Mouse (Mus musculus): ENCODE measurements around the gene Eva1a. TPM values are rescaled to one million over a fixed set of nuclear protein-coding genes. Genes with fewer than 3 reads are reported as not detected.
A peak's percentile ranks its signal among the peaks of the same experiment; 100 is the strongest.

The Eva1a gene
- polyA plus RNA-seq, 1 experiment from 2014 or later = 42.8 TPM

GRCm38 (mm10) chr6:82073011-82073410, 32.2 kb downstream of the Eva1a start:
- H3K4me3 ChIP-seq (replicated peaks) = no peak overlapping the region
- no peaks in the 10 kb centered on the region for H3K27me3 ChIP-seq
- no peaks in the 10 kb centered on the region for H3K4me1 ChIP-seq
- no peak overlapping the region for H3K27ac ChIP-seq
- H3K9ac ChIP-seq = no peak overlapping the region
- 0 out of 2 replicates have a peak, but pooled peaks have one; percentile 43 for ATAC-seq (replicated peaks; ENCODE audit: low FRiP score)
- peaks cover 48% of the 10 kb centered on the region for H3K36me3 ChIP-seq
- WGBS = 91% methylated on average over 2 of the region's 2 CpGs
- H3K4me2 ChIP-seq = no peak overlapping the region
- no peaks in the 10 kb centered on the region for H3K9me3 ChIP-seq (replicated peaks)

GRCm38 (mm10) chr6:82073567-82073966, 32.7 kb downstream of the Eva1a start:
- H3K9me3 ChIP-seq (replicated peaks) = no peaks in the 10 kb centered on the region
- no peak for ATAC-seq (replicated peaks; ENCODE audit: low FRiP score)
- H3K27ac ChIP-seq = no peak overlapping the region
- H3K4me1 ChIP-seq = no peaks in the 10 kb centered on the region
- no peak overlapping the region for H3K4me2 ChIP-seq
- H3K36me3 ChIP-seq = peaks cover 49% of the 10 kb centered on the region
- H3K4me3 ChIP-seq (replicated peaks) = no peak overlapping the region
- H3K9ac ChIP-seq = no peak overlapping the region
- WGBS = 91% methylated on average over 3 of the region's 3 CpGs
- H3K27me3 ChIP-seq = no peaks in the 10 kb centered on the region

GRCm38 (mm10) chr6:82076364-82076763, 35.5 kb downstream of the Eva1a start:
- Histone ChIP-seq H3K4me2 (no peak overlapping the region), H3K9ac (no peak overlapping the region), H3K4me1 (no peaks in the 10 kb centered on the region), H3K36me3 (peaks cover 57% of the 10 kb centered on the region), H3K27ac (no peak overlapping the region), H3K4me3 (replicated peaks) (no peak overlapping the region), H3K9me3 (replicated peaks) (no peaks in the 10 kb centered on the region), H3K27me3 (no peaks in the 10 kb centered on the region)
- no peak for ATAC-seq (replicated peaks; ENCODE audit: low FRiP score)
- WGBS = 83% methylated on average over 4 of the region's 4 CpGs

GRCm38 (mm10) chr6:82078875-82079274, 38.0 kb downstream of the Eva1a start:
- 88% methylated on average over 4 of the region's 4 CpGs for WGBS
- Histone ChIP-seq H3K36me3 (peaks cover 36% of the 10 kb centered on the region), H3K4me3 (replicated peaks) (no peak overlapping the region), H3K27ac (no peak overlapping the region), H3K4me1 (peaks cover 8% of the 10 kb centered on the region), H3K9ac (no peak overlapping the region), H3K27me3 (no peaks in the 10 kb centered on the region), H3K4me2 (no peak overlapping the region), H3K9me3 (replicated peaks) (no peaks in the 10 kb centered on the region)
- no peak for ATAC-seq (replicated peaks; ENCODE audit: low FRiP score)

- Histone ChIP-seq H3K27me3 (no peaks in the 10 kb centered on the region), H3K4me2 (no peak overlapping the region), H3K27ac (peak overlapping the region; percentile 80), H3K4me3 (replicated peaks) (no peak overlapping the region), H3K9me3 (replicated peaks) (no peaks in the 10 kb centered on the region), H3K9ac (no peak overlapping the region), H3K4me1 (peaks cover 20% of the 10 kb centered on the region), H3K36me3 (peaks cover 30% of the 10 kb centered on the region)
- WGBS = 58% methylated on average over 6 of the region's 6 CpGs
- ATAC-seq (replicated peaks; ENCODE audit: low FRiP score) = peak; percentile 54; the same call in 1 of the 2 replicates
Observed at GRCm38 (mm10) chr6:82083655-82084054, 42.8 kb downstream of the Eva1a start.

GRCm38 (mm10) chr6:82084235-82084634, 43.4 kb downstream of the Eva1a start:
- Histone ChIP-seq H3K27ac (peak overlapping the region; percentile 80), H3K9ac (no peak overlapping the region), H3K4me2 (no peak overlapping the region), H3K36me3 (peaks cover 26% of the 10 kb centered on the region), H3K4me1 (peaks cover 20% of the 10 kb centered on the region), H3K27me3 (no peaks in the 10 kb centered on the region), H3K9me3 (replicated peaks) (no peaks in the 10 kb centered on the region), H3K4me3 (replicated peaks) (no peak overlapping the region)
- ATAC-seq (replicated peaks; ENCODE audit: low FRiP score) = peak; percentile 75; the same call in 1 of the 2 replicates
- WGBS = 26% methylated on average over 3 of the region's 3 CpGs

GRCm38 (mm10) chr6:82085313-82085908, 44.6 kb downstream of the Eva1a start:
- peaks cover 28% of the 10 kb centered on the region for H3K36me3 ChIP-seq
- H3K4me2 ChIP-seq = no peak overlapping the region
- H3K27me3 ChIP-seq = no peaks in the 10 kb centered on the region
- no peaks in the 10 kb centered on the region for H3K9me3 ChIP-seq (replicated peaks)
- ATAC-seq (replicated peaks; ENCODE audit: low FRiP score) = no peak
- H3K27ac ChIP-seq = 0 out of 2 replicates have a peak overlapping the region, but pooled peaks have one; percentile 80
- H3K4me3 ChIP-seq (replicated peaks) = no peak overlapping the region
- peaks cover 20% of the 10 kb centered on the region for H3K4me1 ChIP-seq
- 85% methylated on average over 8 of the region's 8 CpGs for WGBS
- H3K9ac ChIP-seq = no peak overlapping the region

GRCm38 (mm10) chr6:82088133-82088532, 47.3 kb downstream of the Eva1a start:
- H3K4me2 ChIP-seq = no peak overlapping the region
- H3K36me3 ChIP-seq = peaks cover 26% of the 10 kb centered on the region
- H3K27ac ChIP-seq = no peak overlapping the region
- ATAC-seq (replicated peaks; ENCODE audit: low FRiP score) = no peak
- H3K4me3 ChIP-seq (replicated peaks) = no peak overlapping the region
- WGBS = 80% methylated on average over 4 of the region's 4 CpGs
- H3K9me3 ChIP-seq (replicated peaks) = no peaks in the 10 kb centered on the region
- H3K27me3 ChIP-seq = no peaks in the 10 kb centered on the region
- peaks cover 26% of the 10 kb centered on the region for H3K4me1 ChIP-seq
- H3K9ac ChIP-seq = no peak overlapping the region

- no peak overlapping the region for H3K9ac ChIP-seq
- no peak; the same call in 1 of the 2 replicates for ATAC-seq (replicated peaks; ENCODE audit: low FRiP score)
- no peaks in the 10 kb centered on the region for H3K9me3 ChIP-seq (replicated peaks)
Observed at GRCm38 (mm10) chr6:82091773-82092172, 50.9 kb downstream of the Eva1a start.

GRCm38 (mm10) chr6:82097705-82098104, 56.9 kb downstream of the Eva1a start:
- Histone ChIP-seq H3K4me1 (0 out of 2 replicates have a peak, but pooled peaks cover 2% of the 10 kb centered on the region), H3K4me2 (no peak overlapping the region), H3K4me3 (replicated peaks) (no peak overlapping the region), H3K9me3 (replicated peaks) (no peaks in the 10 kb centered on the region), H3K27ac (no peak overlapping the region), H3K36me3 (0 out of 2 replicates have a peak, but pooled peaks cover 8% of the 10 kb centered on the region), H3K9ac (no peak overlapping the region), H3K27me3 (no peaks in the 10 kb centered on the region)
- 83% methylated on average over 1 of the region's 1 CpGs for WGBS
- ATAC-seq (replicated peaks; ENCODE audit: low FRiP score) = no peak

More at GRCm38 (mm10) chr6:82091773-82092172, 50.9 kb downstream of the Eva1a start:
- H3K27me3 ChIP-seq = no peaks in the 10 kb centered on the region
- H3K4me3 ChIP-seq (replicated peaks) = peak overlapping the region; percentile 6; the same call in 1 of the 2 replicates
- peaks cover 18% of the 10 kb centered on the region for H3K36me3 ChIP-seq
- peak overlapping the region; percentile 47 for H3K4me2 ChIP-seq
- no peak overlapping the region for H3K27ac ChIP-seq
- H3K4me1 ChIP-seq = peaks cover 8% of the 10 kb centered on the region; the same call in 1 of the 2 replicates
- 16% methylated on average over 28 of the region's 28 CpGs for WGBS

- Histone ChIP-seq H3K4me1 (0 out of 2 replicates have a peak, but pooled peaks cover 2% of the 10 kb centered on the region), H3K4me2 (no peak overlapping the region), H3K4me3 (replicated peaks) (no peak overlapping the region), H3K9ac (no peak overlapping the region), H3K27me3 (no peaks in the 10 kb centered on the region), H3K27ac (no peak overlapping the region), H3K36me3 (0 out of 2 replicates have a peak, but pooled peaks cover 4% of the 10 kb centered on the region), H3K9me3 (replicated peaks) (no peaks in the 10 kb centered on the region)
- ATAC-seq (replicated peaks; ENCODE audit: low FRiP score) = no peak
- 82% methylated on average over 1 of the region's 1 CpGs for WGBS
Observed at GRCm38 (mm10) chr6:82098456-82098855, 57.6 kb downstream of the Eva1a start.

GRCm38 (mm10) chr6:82110473-82110872, 69.6 kb downstream of the Eva1a start:
- H3K4me2 ChIP-seq = no peak overlapping the region
- 77% methylated on average over 7 of the region's 7 CpGs for WGBS
- peaks cover 2% of the 10 kb centered on the region; the same call in 1 of the 2 replicates for H3K4me1 ChIP-seq
- H3K4me3 ChIP-seq (replicated peaks) = no peak overlapping the region
- H3K27me3 ChIP-seq = no peaks in the 10 kb centered on the region
- no peaks in the 10 kb centered on the region for H3K9me3 ChIP-seq (replicated peaks)
- no peak overlapping the region for H3K27ac ChIP-seq
- H3K9ac ChIP-seq = no peak overlapping the region
- no peaks in the 10 kb centered on the region for H3K36me3 ChIP-seq
- ATAC-seq (replicated peaks; ENCODE audit: low FRiP score) = no peak
